Mouse (Mus musculus): ENCODE data around the gene Fam189a1.

DNA sequence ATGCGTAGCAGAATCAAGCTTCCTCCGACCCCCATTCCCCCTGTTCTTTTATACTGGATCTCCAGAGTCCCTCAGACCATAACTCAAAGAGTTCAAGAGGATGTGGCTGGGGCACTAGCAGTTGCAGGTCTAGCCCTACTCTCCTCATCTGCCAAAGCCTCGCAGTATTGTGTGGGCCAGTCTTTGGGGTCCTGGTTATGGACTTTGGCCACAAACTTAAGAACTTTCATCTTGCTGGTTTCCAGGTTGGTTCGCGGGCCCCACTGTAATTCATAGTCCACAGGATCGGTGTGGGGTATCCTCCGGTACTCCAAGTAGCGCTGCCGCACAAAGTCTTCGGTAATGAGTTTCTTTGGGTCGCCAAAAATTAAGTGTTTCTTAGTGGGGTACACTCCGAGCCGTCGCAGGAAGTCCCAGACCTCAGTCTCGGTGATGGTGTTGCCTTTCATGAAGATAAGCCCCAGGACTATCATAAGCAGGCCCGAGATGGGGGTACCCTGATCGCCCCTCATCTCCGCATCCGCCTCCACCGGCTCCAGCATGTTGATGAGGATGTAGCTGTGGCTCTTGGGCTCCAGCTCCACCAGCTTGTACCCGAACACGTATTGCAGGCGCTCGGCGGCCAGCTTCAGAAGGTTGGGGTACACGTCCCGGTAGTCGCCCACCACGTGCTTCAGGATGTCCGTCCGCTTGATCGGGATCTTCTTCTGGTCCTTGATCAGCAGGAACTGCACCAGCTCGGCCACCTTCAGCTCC, 284.2 kb downstream of the Fam189a1 start:
- TF ChIP-seq CTCF (IDR thresholded peaks at IDR 0.05; ENCODE audit: borderline replicate concordance, insufficient read depth, low read depth, low read length) (no peak), POLR2A (IDR thresholded peaks at IDR 0.05; ENCODE audit: borderline replicate concordance, insufficient read depth, low read length) (no peak)
